Mouse (Mus musculus) hindbrain, embryonic 10.5 days (tissue): ENCODE measurements around the gene Stat6. TPM values are rescaled to one million over a fixed set of nuclear protein-coding genes. Genes with fewer than 3 reads are reported as not detected.

Source experiments
- DNase-seq: peaks from one replicate; pipeline ENCODE4 v3.0.0-alpha.2; 2017; ENCODE audit warnings: low spot score
- H3K27ac ChIP-seq: fragments of 300-500 bp; sonication (generic); 2 replicates; pipeline ENCODE4 v1.5.1; 2016; ENCODE audit warnings: mild to moderate bottlenecking, moderate library complexity
- H3K27me3 ChIP-seq: fragments of 300-500 bp; sonication (generic); 2 replicates; pipeline ENCODE4 v1.6.1; 2016; ENCODE audit warnings: mild to moderate bottlenecking; ENCODE audit not compliant: poor library complexity, insufficient read depth, severe bottlenecking
- H3K36me3 ChIP-seq: fragments of 300-500 bp; sonication (generic); 2 replicates; pipeline ENCODE4 v1.6.1; 2016; ENCODE audit warnings: mild to moderate bottlenecking, moderate library complexity
- H3K4me1 ChIP-seq: fragments of 300-500 bp; sonication (generic); replicated peaks from 2 replicates; pipeline ENCODE4 v1.6.1; 2016; ENCODE audit warnings: mild to moderate bottlenecking
- H3K4me3 ChIP-seq: fragments of 300-500 bp; sonication (generic); 2 replicates; pipeline ENCODE4 v1.5.1; 2016; ENCODE audit warnings: mild to moderate bottlenecking, moderate library complexity
- H3K9me3 ChIP-seq: fragments of 300-500 bp; sonication (generic); 2 replicates; pipeline ENCODE4 v1.6.1; 2016; ENCODE audit warnings: mild to moderate bottlenecking, moderate library complexity
- WGBS: fragments of 180-500 bp; shearing (Covaris S2); methylation state at CpG from one replicate; pipeline ENCODE4 v1.1.7; 2016; 5-methylcytosine and 5-hydroxymethylcytosine counted together
- polyA plus RNA-seq: library from polyadenylated mRNA; unstranded; fragments of >200 nt; fragmentation: Nextera tagmentation; extraction: Ambion mirVana; gene quantifications from 2 replicates; pipeline ENCODE4 v1.2.1, GENCODE M21; 2016

Gene Stat6
- polyA plus RNA-seq, 1 experiment from 2014 or later = 9.5 TPM

- H3K27me3 ChIP-seq = no peaks in the 10 kb centered on the region
- WGBS = 69% methylated on average over 2 of the region's 2 CpGs
- H3K9me3 ChIP-seq = no peaks in the 10 kb centered on the region
- peaks cover 13% of the 10 kb centered on the region; the same call in 1 of the 2 replicates for H3K36me3 ChIP-seq
- DNase-seq = no peak
- H3K4me3 ChIP-seq = no peak overlapping the region
- H3K4me1 ChIP-seq = no peaks in the 10 kb centered on the region
- H3K27ac ChIP-seq = no peak overlapping the region
Observed at GRCm38 (mm10) chr10:127704293-127704692, 61.5 kb downstream of the Stat6 start.

GRCm38 (mm10) chr10:127704766-127705220 lies 62.0 kb downstream of the Stat6 start, which contains the start of gene Myo1a:
Myo1a (plus strand) TSS chr10:127705170.
- no peaks in the 10 kb centered on the region for H3K9me3 ChIP-seq
- no peak within 1 kb of the TSS for H3K27ac ChIP-seq
- no peaks in the 10 kb centered on the region for H3K4me1 ChIP-seq
- peaks cover 8% of the 10 kb centered on the region; the same call in 1 of the 2 replicates for H3K36me3 ChIP-seq
- DNase-seq = no peak
- H3K4me3 ChIP-seq = no peak within 1 kb of the TSS
- WGBS = 55% methylated on average over 2 of the region's 2 CpGs
- no peaks in the 10 kb centered on the region for H3K27me3 ChIP-seq

DNA sequence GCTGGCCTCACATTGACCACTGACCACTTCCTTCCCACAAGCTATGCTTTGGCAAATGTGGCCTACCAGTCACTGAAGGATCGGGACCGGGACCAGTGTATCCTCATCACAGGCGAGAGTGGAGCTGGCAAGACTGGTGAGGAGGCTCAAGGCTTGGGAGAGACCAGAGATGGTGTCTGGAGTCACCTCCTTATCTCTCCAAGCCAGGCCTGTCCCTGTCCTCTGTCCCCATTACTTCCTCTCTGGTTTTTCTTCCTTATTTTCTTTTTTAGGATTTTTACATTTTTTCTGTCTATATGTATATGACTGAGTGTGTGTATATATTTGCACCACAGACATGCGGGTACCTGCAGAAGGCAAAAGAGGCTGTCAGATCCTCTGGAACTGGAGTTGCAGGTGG lies 63.0 kb downstream of the Stat6 start:
- H3K4me1 ChIP-seq = no peaks in the 10 kb centered on the region
- H3K27ac ChIP-seq = no peak overlapping the region
- WGBS = 89% methylated on average over 4 of the region's 4 CpGs
- no peaks in the 10 kb centered on the region for H3K27me3 ChIP-seq
- H3K9me3 ChIP-seq = no peaks in the 10 kb centered on the region
- H3K4me3 ChIP-seq = no peak overlapping the region
- DNase-seq = no peak
- no peaks in the 10 kb centered on the region for H3K36me3 ChIP-seq

DNA sequence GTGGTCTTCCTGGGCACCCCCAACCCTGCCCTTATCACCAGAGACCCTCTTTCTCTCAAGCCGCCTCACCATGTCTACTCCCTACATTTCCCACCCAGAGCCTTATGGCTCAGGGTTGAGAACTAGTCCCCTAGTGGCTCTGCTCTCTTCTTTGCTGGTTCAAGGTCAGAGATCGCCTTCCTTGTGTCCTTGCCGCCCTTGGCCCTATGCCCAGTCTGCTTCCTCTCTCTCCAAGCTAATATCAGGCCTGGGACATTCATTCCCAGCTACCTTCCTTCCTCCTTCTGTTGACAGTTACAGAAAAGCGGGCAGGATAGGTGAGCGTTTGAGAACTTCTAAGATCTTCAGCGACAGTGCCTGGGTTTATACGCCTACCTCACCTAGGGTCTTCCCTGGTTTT lies 64.9 kb downstream of the Stat6 start:
- no peaks in the 10 kb centered on the region for H3K4me1 ChIP-seq
- H3K4me3 ChIP-seq = no peak overlapping the region
- no peak for DNase-seq
- H3K27ac ChIP-seq = no peak overlapping the region
- 89% methylated on average over 7 of the region's 7 CpGs for WGBS
- no peaks in the 10 kb centered on the region for H3K36me3 ChIP-seq
- H3K9me3 ChIP-seq = no peaks in the 10 kb centered on the region
- H3K27me3 ChIP-seq = no peaks in the 10 kb centered on the region

DNA sequence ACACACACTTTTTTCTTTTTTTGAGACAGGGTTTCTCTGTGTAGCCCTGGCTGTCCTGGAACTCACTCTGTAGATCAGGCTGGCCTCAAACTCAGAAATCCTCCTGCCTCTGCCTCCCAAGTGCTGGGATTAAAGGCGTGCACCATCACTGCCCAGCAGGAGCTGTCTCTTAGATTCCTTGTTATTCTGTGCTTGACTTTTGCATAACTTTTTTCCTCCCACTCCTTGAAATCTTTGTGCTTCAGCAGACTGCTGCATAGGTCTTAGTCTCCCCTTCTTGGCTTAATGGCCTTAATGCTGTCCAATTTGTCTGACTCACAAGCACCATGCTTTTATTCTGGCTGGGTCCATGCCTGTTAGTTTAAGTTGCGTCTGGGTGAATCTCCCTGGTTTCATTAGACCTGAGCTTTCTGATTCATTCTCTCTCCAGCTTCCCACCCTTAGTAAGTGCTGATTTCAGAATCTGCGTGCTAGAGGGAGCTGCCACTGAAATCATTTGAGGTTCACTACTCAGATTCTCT lies 66.1 kb downstream of the Stat6 start:
- 84% methylated on average over 3 of the region's 3 CpGs for WGBS
- no peaks in the 10 kb centered on the region for H3K36me3 ChIP-seq
- H3K4me1 ChIP-seq = no peaks in the 10 kb centered on the region
- no peak overlapping the region for H3K27ac ChIP-seq
- no peaks in the 10 kb centered on the region for H3K27me3 ChIP-seq
- no peaks in the 10 kb centered on the region for H3K9me3 ChIP-seq
- H3K4me3 ChIP-seq = no peak overlapping the region
- no peak for DNase-seq

DNA sequence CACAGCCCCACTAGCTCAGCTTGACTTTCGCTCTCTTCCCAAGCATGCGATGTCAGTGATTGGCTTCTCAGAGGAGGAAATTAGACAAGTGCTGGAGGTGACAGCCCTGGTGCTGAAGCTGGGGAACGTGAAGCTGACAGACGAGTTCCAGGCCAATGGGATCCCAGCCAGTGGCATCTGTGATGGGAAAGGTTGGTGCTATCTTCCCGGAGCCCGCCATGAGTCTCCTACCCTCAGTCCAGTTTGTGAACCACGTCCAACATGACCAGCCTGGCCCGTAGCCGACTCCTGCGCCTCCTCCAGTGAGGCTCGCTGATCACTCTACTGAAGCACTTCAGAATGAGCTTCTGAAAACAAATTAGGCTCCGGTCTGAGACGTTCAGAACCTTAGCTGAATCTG lies 67.5 kb downstream of the Stat6 start:
- Histone ChIP-seq H3K4me1 (no peaks in the 10 kb centered on the region), H3K4me3 (no peak overlapping the region), H3K27ac (no peak overlapping the region), H3K9me3 (no peaks in the 10 kb centered on the region), H3K27me3 (no peaks in the 10 kb centered on the region), H3K36me3 (no peaks in the 10 kb centered on the region)
- no peak for DNase-seq
- WGBS = 83% methylated on average over 13 of the region's 13 CpGs

Other genes starting within 250 kb of the Stat6 start
- gene Stac3, start 141.3 kb upstream of the Stat6 start, polyA plus RNA-seq = 0.72 and 1.5 TPM in 2 replicates
- 8.1 and 10.5 TPM in 2 replicates for gene Ndufa4l2, start 128.0 kb upstream of the Stat6 start, polyA plus RNA-seq
- gene Shmt2, start 120.5 kb upstream of the Stat6 start, polyA plus RNA-seq = 103 and 118 TPM in 2 replicates
- gene Nxph4, start 108.4 kb upstream of the Stat6 start, polyA plus RNA-seq = 23.1 and 70.9 TPM in 2 replicates
- gene Lrp1, start 21.8 kb upstream of the Stat6 start, polyA plus RNA-seq = 55.7 and 71.7 TPM in 2 replicates
- 7.7 and 10.2 TPM in 2 replicates for gene Nemp1, start 23.9 kb downstream of the Stat6 start, polyA plus RNA-seq
- gene Nab2, start 25.6 kb downstream of the Stat6 start, polyA plus RNA-seq = 6.6 and 6.8 TPM in 2 replicates
- 0.37 and 0.51 TPM in 2 replicates for gene Myo1a, start 62.2 kb downstream of the Stat6 start, polyA plus RNA-seq
- gene Tac2, start 81.5 kb downstream of the Stat6 start, polyA plus RNA-seq = not detected in 2 replicates
- 4.4 and 4.7 TPM in 2 replicates for gene Zbtb39, start 96.6 kb downstream of the Stat6 start, polyA plus RNA-seq
- gene Gpr182, start 108.7 kb downstream of the Stat6 start, polyA plus RNA-seq = 0.43 and 0.52 TPM in 2 replicates
- not detected in 2 replicates for gene Rdh1, start 116.7 kb downstream of the Stat6 start, polyA plus RNA-seq
- gene Rdh16f1, start 116.8 kb downstream of the Stat6 start, polyA plus RNA-seq = 0.11 TPM in 1 of 2 replicates, not detected in the other
- gene Rdh9, start 133.4 kb downstream of the Stat6 start, polyA plus RNA-seq = not detected in 2 replicates
- not detected in 2 replicates for gene Rdh16, start 158.2 kb downstream of the Stat6 start, polyA plus RNA-seq
- not detected in 2 replicates for gene Rdh19, start 206.9 kb downstream of the Stat6 start, polyA plus RNA-seq
- gene Rdh16f2, start 223.5 kb downstream of the Stat6 start, polyA plus RNA-seq = not detected in 2 replicates
- not detected in 2 replicates for gene Rdh7, start 245.8 kb downstream of the Stat6 start, polyA plus RNA-seq